Mouse (Mus musculus) limb, embryonic 10.5 days (tissue): ENCODE measurements around the gene Heatr3. TPM values are rescaled to one million over a fixed set of nuclear protein-coding genes. Genes with fewer than 3 reads are reported as not detected.
"Not testable (repeated sequence)": the region's sequence is repeated elsewhere in the genome, so short reads cannot be mapped to it uniquely, and the experiment has no call there.

Experiments
- DNase-seq: peaks from one replicate; pipeline ENCODE4 v3.0.0-alpha.2; 2017; ENCODE audit warnings: low spot score
- H3K27ac ChIP-seq: fragments of 300-500 bp; sonication (generic); 2 replicates; pipeline ENCODE4 v1.5.1; 2016; ENCODE audit warnings: mild to moderate bottlenecking
- H3K27me3 ChIP-seq: fragments of 300-500 bp; sonication (generic); 2 replicates; pipeline ENCODE4 v1.6.1; 2016; ENCODE audit warnings: low read depth, mild to moderate bottlenecking; ENCODE audit not compliant: poor library complexity, severe bottlenecking
- H3K36me3 ChIP-seq: fragments of 300-500 bp; sonication (generic); 2 replicates; pipeline ENCODE4 v1.6.1; 2016; ENCODE audit warnings: mild to moderate bottlenecking, moderate library complexity
- H3K4me1 ChIP-seq: fragments of 300-500 bp; sonication (generic); 2 replicates; pipeline ENCODE4 v1.6.1; 2016
- H3K4me3 ChIP-seq: fragments of 300-500 bp; sonication (generic); 2 replicates; pipeline ENCODE4 v1.5.1; 2016; ENCODE audit warnings: mild to moderate bottlenecking, moderate library complexity
- H3K9me3 ChIP-seq: fragments of 300-500 bp; sonication (generic); replicated peaks from 2 replicates; pipeline ENCODE4 v1.6.1; 2016; ENCODE audit warnings: mild to moderate bottlenecking
- WGBS: fragments of 180-500 bp; shearing (Covaris S2); methylation state at CpG from one replicate; pipeline ENCODE4 v1.1.7; 2016; 5-methylcytosine and 5-hydroxymethylcytosine counted together
- microRNA-seq: library from miRNA; unstranded; fragments of <30 nt; microRNA quantifications from one replicate; pipeline ENCODE4, GENCODE M21; 2017
- polyA plus RNA-seq: library from polyadenylated mRNA; unstranded; fragments of >200 nt; fragmentation: Nextera tagmentation; extraction: Ambion mirVana; gene quantifications from 2 replicates; pipeline ENCODE4 v1.2.1, GENCODE M21; 2016

Gene Heatr3
- polyA plus RNA-seq, 1 experiment from 2014 or later: 52.1 TPM

- H3K27ac ChIP-seq: peak overlapping the region; percentile 96
- peaks cover 28% of the 10 kb centered on the region for H3K4me1 ChIP-seq
- peak; percentile 69 for DNase-seq
- H3K4me3 ChIP-seq: peak overlapping the region; percentile 96
- WGBS: 2% methylated on average over 117 of the region's 117 CpGs
- no peaks in the 10 kb centered on the region for H3K9me3 ChIP-seq
- peaks cover 19% of the 10 kb centered on the region for H3K36me3 ChIP-seq
- H3K27me3 ChIP-seq: no peaks in the 10 kb centered on the region
Measured at GRCm38 (mm10) chr8:88199700-88200601, 62.3 kb downstream of the Heatr3 start.

GRCm38 (mm10) chr8:88200724-88201495 is 63.3 kb downstream of the Heatr3 start:
- H3K9me3 ChIP-seq: no peaks in the 10 kb centered on the region
- DNase-seq: no peak
- H3K27me3 ChIP-seq: no peaks in the 10 kb centered on the region
- H3K4me3 ChIP-seq: peak overlapping the region; percentile 96
- WGBS: 34% methylated on average over 10 of the region's 10 CpGs
- H3K4me1 ChIP-seq: peaks cover 28% of the 10 kb centered on the region
- no peak overlapping the region; the same call in 1 of the 2 replicates for H3K27ac ChIP-seq
- peaks cover 27% of the 10 kb centered on the region for H3K36me3 ChIP-seq

- peaks cover 30% of the 10 kb centered on the region for H3K36me3 ChIP-seq
- H3K4me1 ChIP-seq: peaks cover 28% of the 10 kb centered on the region
- H3K4me3 ChIP-seq: 0 out of 2 replicates have a peak overlapping the region, but pooled peaks have one; percentile 96
- no peak overlapping the region for H3K27ac ChIP-seq
- DNase-seq: no peak
- H3K27me3 ChIP-seq: no peaks in the 10 kb centered on the region
- no peaks in the 10 kb centered on the region for H3K9me3 ChIP-seq
- WGBS: 54% methylated on average over 3 of the region's 3 CpGs
Measured at GRCm38 (mm10) chr8:88201641-88202040, 64.0 kb downstream of the Heatr3 start.

GRCm38 (mm10) chr8:88206016-88206415 is 68.4 kb downstream of the Heatr3 start:
- Histone ChIP-seq H3K27me3 (no peaks in the 10 kb centered on the region), H3K4me3 (no peak overlapping the region)
- WGBS: 95% methylated on average over 9 of the region's 9 CpGs

GRCm38 (mm10) chr8:88207121-88207821 is 69.6 kb downstream of the Heatr3 start:
- DNase-seq: no peak
- Histone ChIP-seq H3K4me3 (no peak overlapping the region), H3K36me3 (peaks cover 39% of the 10 kb centered on the region), H3K4me1 (0 out of 2 replicates have a peak, but pooled peaks cover 3% of the 10 kb centered on the region), H3K9me3 (no peaks in the 10 kb centered on the region), H3K27me3 (no peaks in the 10 kb centered on the region), H3K27ac (no peak overlapping the region)
- 96% methylated on average over 7 of the region's 7 CpGs for WGBS

More at GRCm38 (mm10) chr8:88206016-88206415, 68.4 kb downstream of the Heatr3 start:
- no peaks in the 10 kb centered on the region for H3K9me3 ChIP-seq
- peaks cover 44% of the 10 kb centered on the region for H3K36me3 ChIP-seq
- no peak for DNase-seq
- H3K27ac ChIP-seq: no peak overlapping the region
- peaks cover 14% of the 10 kb centered on the region for H3K4me1 ChIP-seq

- not testable (repeated sequence) for H3K4me3 ChIP-seq, H3K27me3 ChIP-seq, DNase-seq, H3K4me1 ChIP-seq, H3K27ac ChIP-seq, H3K9me3 ChIP-seq
- H3K36me3 ChIP-seq: peaks cover 27% of the 10 kb centered on the region
- WGBS: 84% methylated on average over 6 of the region's 6 CpGs
Measured at GRCm38 (mm10) chr8:88209930-88210827, 72.5 kb downstream of the Heatr3 start.

- no peak overlapping the region for H3K27ac ChIP-seq
- no peak overlapping the region for H3K4me3 ChIP-seq
- no peak for DNase-seq
- H3K4me1 ChIP-seq: peaks cover 12% of the 10 kb centered on the region; the same call in 1 of the 2 replicates
- WGBS: 63% methylated on average over 4 of the region's 4 CpGs
- peaks cover 11% of the 10 kb centered on the region for H3K36me3 ChIP-seq
- H3K27me3 ChIP-seq: no peaks in the 10 kb centered on the region
- H3K9me3 ChIP-seq: no peaks in the 10 kb centered on the region
Measured at GRCm38 (mm10) chr8:88221353-88221752, 83.7 kb downstream of the Heatr3 start.

Small RNA genes lying within 50 kb of the gene (microRNA-seq; reads per million reads assigned to microRNA genes)
- gene Mir7071: 1.8 reads per million

Other genes with a start within 250 kb of the Heatr3 start
- 23.6 and 29.4 TPM in 2 replicates for gene Zfp423, start 178.3 kb upstream of the Heatr3 start, polyA plus RNA-seq
- 45.9 and 48.7 TPM in 2 replicates for gene Cnep1r1, start 19.1 kb upstream of the Heatr3 start, polyA plus RNA-seq
- gene Tent4b, start 61.4 kb downstream of the Heatr3 start, polyA plus RNA-seq: 9.9 and 10.0 TPM in 2 replicates
- 2.2 and 3.1 TPM in 2 replicates for gene Adcy7, start 134.5 kb downstream of the Heatr3 start, polyA plus RNA-seq
- gene Brd7, start 224.3 kb downstream of the Heatr3 start, polyA plus RNA-seq: 78.8 and 88.8 TPM in 2 replicates